In the genomic region with DNA sequence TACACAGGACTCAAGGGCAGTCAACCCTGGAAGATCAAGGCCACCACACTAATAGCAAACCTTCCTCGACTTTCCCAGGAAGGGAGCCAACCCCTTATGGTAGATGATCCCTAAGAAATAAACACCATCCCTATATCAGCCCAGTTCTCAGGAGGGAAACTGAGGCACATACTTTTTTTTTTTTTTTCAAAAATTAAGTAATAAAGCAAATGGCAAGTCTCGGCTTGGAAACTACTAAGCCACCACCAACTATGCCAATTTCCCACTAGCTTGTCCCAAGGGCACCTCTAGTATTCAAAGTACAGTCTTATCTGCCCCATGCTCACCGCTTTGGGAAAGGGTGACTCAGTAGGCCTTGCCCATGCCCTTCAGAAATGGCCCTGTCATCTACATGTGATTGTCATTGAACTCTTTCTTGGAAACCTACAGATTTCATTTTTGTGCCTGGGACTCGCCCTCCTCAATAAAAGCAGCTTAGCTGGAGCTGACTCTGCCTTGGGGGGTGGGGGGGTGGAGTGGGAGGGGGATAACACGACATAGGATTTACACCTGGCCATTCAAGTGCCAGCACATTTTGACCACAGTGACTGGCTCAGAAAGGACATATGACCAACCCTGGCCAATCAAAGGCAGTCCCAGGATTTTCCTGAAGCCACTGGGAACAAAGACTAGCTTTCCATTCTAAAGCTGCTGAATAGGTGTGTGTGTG, we compare ENCODE assay signal across 18 mouse cellular contexts. TPM values are rescaled to one million over a fixed set of nuclear protein-coding genes. Genes with fewer than 3 reads are reported as not detected.
DNase-seq lines count a peak whose midpoint lies in the region; ATAC-seq and TF ChIP-seq lines count a peak whose summit lies in the region.
"Had no signal": no experiment of that assay in that cellular context is flagged by ENCODE, and none has a peak within 500 bp of the region (broad histone marks: within the 10 kb centered on the region; RNA-seq: fewer than 3 reads in every experiment).

No protein-coding gene starts in this region.

- H3K4me3 ChIP-seq in hindbrain, postnatal 0 days (ENCODE audit: low read length) = no peak overlapping the region
- H3K4me3 ChIP-seq in hindbrain, embryonic 13.5 days = no peak overlapping the region
- no peak overlapping the region for H3K4me3 ChIP-seq in intestine, postnatal 0 days (ENCODE audit: low read depth, low read length)
- H3K4me3 ChIP-seq: embryonic facial prominence, embryonic 13.5 days; erythroblast, embryonic 14.5 days; forebrain, embryonic 12.5 days; layer of hippocampus, adult 2 months; liver, embryonic 13.5 days; midbrain, embryonic 12.5 days had no signal

- no peaks in the 10 kb centered on the region for H3K27me3 ChIP-seq in hindbrain, postnatal 0 days (ENCODE audit: insufficient read depth, low read length)
- H3K27me3 ChIP-seq in hindbrain, embryonic 13.5 days = 0 out of 2 replicates have a peak, but pooled peaks cover 3% of the 10 kb centered on the region
- no peaks in the 10 kb centered on the region for H3K27me3 ChIP-seq in intestine, postnatal 0 days (replicated peaks; ENCODE audit: control insufficient read depth, insufficient read depth, low read length)
- H3K27me3 ChIP-seq: embryonic facial prominence, embryonic 13.5 days; forebrain, embryonic 12.5 days; liver, embryonic 13.5 days; midbrain, embryonic 12.5 days had no signal

- ATAC-seq in hindbrain, postnatal 0 days = peak; percentile 28; the same call in 1 of the 2 replicates
- ATAC-seq in hindbrain, embryonic 13.5 days (ENCODE audit: low FRiP score) = no peak
- peak; percentile 65 for ATAC-seq in intestine, postnatal 0 days
- ATAC-seq in cerebellum, adult (ENCODE audit: insufficient number of reproducible peaks, low FRiP score, low TSS enrichment) = no peak

- no peak for DNase-seq in hindbrain, postnatal 0 days (ENCODE audit: low spot score)
- DNase-seq in adrenal gland, postnatal 14 days = peak; percentile 63
- no peak for DNase-seq in left cerebral cortex, adult 9 months (ENCODE audit: low spot score in 2 of 2)
- no peak for DNase-seq in lung, postnatal 25 days (ENCODE audit: low spot score)
- DNase-seq: cerebellum, adult 18-20 months; cerebellum, postnatal 25 days; gastrocnemius, postnatal 25 days; layer of hippocampus, postnatal 36 days had no signal

- H3K36me3 ChIP-seq in hindbrain, postnatal 0 days (ENCODE audit: insufficient read depth, low read length) = no peaks in the 10 kb centered on the region
- no peaks in the 10 kb centered on the region for H3K36me3 ChIP-seq in hindbrain, embryonic 13.5 days
- H3K36me3 ChIP-seq in intestine, postnatal 0 days (ENCODE audit: control insufficient read depth, insufficient read depth) = no peaks in the 10 kb centered on the region
- H3K36me3 ChIP-seq: embryonic facial prominence, embryonic 13.5 days; forebrain, embryonic 12.5 days; liver, embryonic 13.5 days; midbrain, embryonic 12.5 days had no signal

- no peak for TF ChIP-seq CTCF in hindbrain, postnatal 0 days (IDR thresholded peaks at IDR 0.05; ENCODE audit: low read depth)
- no peak for TF ChIP-seq CTCF in intestine, postnatal 0 days (IDR thresholded peaks at IDR 0.05; ENCODE audit: low read depth)

- no peak overlapping the region for H3K4me2 ChIP-seq in hindbrain, postnatal 0 days (ENCODE audit: low read depth, low read length)
- H3K4me2 ChIP-seq in hindbrain, embryonic 13.5 days = no peak overlapping the region
- H3K4me2 ChIP-seq in intestine, postnatal 0 days (replicated peaks; ENCODE audit: low read depth) = no peak overlapping the region
- H3K4me2 ChIP-seq: embryonic facial prominence, embryonic 13.5 days; forebrain, embryonic 12.5 days; hindbrain, embryonic 14.5 days; liver, embryonic 13.5 days; midbrain, embryonic 12.5 days had no signal

- H3K9ac ChIP-seq in hindbrain, postnatal 0 days (replicated peaks; ENCODE audit: low read length) = no peak overlapping the region
- no peak overlapping the region for H3K9ac ChIP-seq in hindbrain, embryonic 13.5 days
- H3K9ac ChIP-seq in intestine, postnatal 0 days (ENCODE audit: low read depth, low read length) = no peak overlapping the region
- H3K9ac ChIP-seq: embryonic facial prominence, embryonic 13.5 days; forebrain, embryonic 12.5 days; hindbrain, embryonic 14.5 days; liver, embryonic 13.5 days; midbrain, embryonic 12.5 days had no signal

- no peaks in the 10 kb centered on the region for H3K4me1 ChIP-seq in hindbrain, postnatal 0 days (ENCODE audit: insufficient read depth, low read length)
- peaks cover 7% of the 10 kb centered on the region; the same call in 1 of the 2 replicates for H3K4me1 ChIP-seq in hindbrain, embryonic 13.5 days (replicated peaks)
- 0 out of 2 replicates have a peak, but pooled peaks cover 11% of the 10 kb centered on the region for H3K4me1 ChIP-seq in intestine, postnatal 0 days (replicated peaks; ENCODE audit: control insufficient read depth, insufficient read depth, low read length)

- 74% methylated on average over 5 of the region's 5 CpGs for WGBS in hindbrain, postnatal 0 days
- WGBS in hindbrain, embryonic 13.5 days = 78% methylated on average over 5 of the region's 5 CpGs
- 56% methylated on average over 5 of the region's 5 CpGs for WGBS in intestine, postnatal 0 days

- no peaks in the 10 kb centered on the region for H3K9me3 ChIP-seq in hindbrain, postnatal 0 days (ENCODE audit: low read length)
- H3K9me3 ChIP-seq in hindbrain, embryonic 13.5 days = no peaks in the 10 kb centered on the region
- H3K9me3 ChIP-seq in intestine, postnatal 0 days (ENCODE audit: control insufficient read depth) = no peaks in the 10 kb centered on the region
- H3K9me3 ChIP-seq: embryonic facial prominence, embryonic 13.5 days; forebrain, embryonic 12.5 days; liver, embryonic 13.5 days; midbrain, embryonic 12.5 days had no signal

- no peak overlapping the region for H3K27ac ChIP-seq in hindbrain, postnatal 0 days
- H3K27ac ChIP-seq in hindbrain, embryonic 13.5 days = no peak overlapping the region
- no peak overlapping the region for H3K27ac ChIP-seq in intestine, postnatal 0 days (ENCODE audit: low read depth, low read length)
- H3K27ac ChIP-seq: embryonic facial prominence, embryonic 13.5 days; forebrain, embryonic 12.5 days; hindbrain, embryonic 14.5 days; layer of hippocampus, adult 2 months; liver, embryonic 13.5 days; midbrain, embryonic 12.5 days had no signal

RNA-seq across cellular contexts. Expression of gene Mrps18a, which starts 35.1 kb away (rescaled TPM):
- 62.8 and 67.1 TPM in 2 replicates for total RNA-seq in hindbrain, postnatal 0 days (2014; rRNA removed)
- polyA plus RNA-seq in hindbrain, postnatal 0 days (2015; fragmentation: Nextera tagmentation; extraction: Ambion mirVana) = 165 and 169 TPM in 2 replicates
- polyA plus RNA-seq in hindbrain, embryonic 13.5 days (2015; fragmentation: Nextera tagmentation; extraction: Ambion mirVana) = 147 and 149 TPM in 2 replicates
- total RNA-seq in adrenal gland, postnatal 14 days (2021) = 107 and 111 TPM in 2 replicates
- polyA plus RNA-seq in intestine, postnatal 0 days (2015; fragmentation: Nextera tagmentation; extraction: Ambion mirVana) = 121 TPM in 2 replicates

RNA-seq across cellular contexts. Expression of gene Vegfa, which starts 43.5 kb away (rescaled TPM):
- total RNA-seq in hindbrain, postnatal 0 days (2014; rRNA removed) = 89.5 and 89.6 TPM in 2 replicates
- 4.1 and 4.8 TPM in 2 replicates for polyA plus RNA-seq in hindbrain, postnatal 0 days (2015; fragmentation: Nextera tagmentation; extraction: Ambion mirVana)
- 2.8 and 4.1 TPM in 2 replicates for polyA plus RNA-seq in hindbrain, embryonic 13.5 days (2015; fragmentation: Nextera tagmentation; extraction: Ambion mirVana)
- 422 and 438 TPM in 2 replicates for total RNA-seq in adrenal gland, postnatal 14 days (2021)
- 5.9 and 8.2 TPM in 2 replicates for polyA plus RNA-seq in intestine, postnatal 0 days (2015; fragmentation: Nextera tagmentation; extraction: Ambion mirVana)

Comparison
In these comparisons a context has a peak if more than half of its experiments do, and no peak if none do; other contexts are left out.
1. ATAC-seq: peak in hindbrain, postnatal 0 days (single experiment) and intestine, postnatal 0 days (single experiment); none in hindbrain, embryonic 13.5 days (single experiment) and cerebellum, adult (single experiment).